Mouse (Mus musculus) bone marrow, adult 2 months (tissue): ENCODE data around the gene Clns1a.

ENCODE experiments used
- CTCF ChIP-seq: fragments of 200-500 bp; IDR thresholded peaks from 2 replicates; pipeline ENCODE4 v1.5.1; 2011; ENCODE audit warnings: low read length, control low read depth; ENCODE audit not compliant: control insufficient read depth, insufficient read depth
- POLR2A ChIP-seq: fragments of 200-500 bp; IDR thresholded peaks from 2 replicates; pipeline ENCODE4 v1.6.1; 2011; ENCODE audit warnings: low read depth, mild to moderate bottlenecking, control low read depth, low read length, borderline replicate concordance; ENCODE audit not compliant: control insufficient read depth

GRCm38 (mm10) chr7:97707809-97708208, 11.4 kb downstream of the Clns1a start:
- TF ChIP-seq CTCF: no peak
- no peak for TF ChIP-seq POLR2A
